Mouse (Mus musculus) layer of hippocampus, postnatal 10 days (tissue): ENCODE measurements around the gene Gm29106. TPM values are rescaled to one million over a fixed set of nuclear protein-coding genes. Genes with fewer than 3 reads are reported as not detected.
"Not testable (repeated sequence)": the region's sequence is repeated elsewhere in the genome, so short reads cannot be mapped to it uniquely, and the experiment has no call there.

Experiments
- DNase-seq, 2 experiments: peaks; one replicate each; pipeline ENCODE4 v3.0.0; 2021; ENCODE audit warnings: low spot score in 2 of 2
- long read RNA-seq: library from polyadenylated mRNA; stranded (forward); transcript quantifications from one replicate; pipeline ENCODE4 v2.0.0, GENCODE M21; 2023
- total RNA-seq, 2 experiments: library from RNA; stranded (reverse); gene quantifications; 2 replicates each; pipeline ENCODE4 v1.2.3; 2021

The Gm29106 gene
- not detected for total RNA-seq
- long read RNA-seq = 0 reads

- not testable (repeated sequence) for DNase-seq
Measured at GRCm38 (mm10) chr1:118176242-118176641, at the start of gene Gm29106. Gene Gm29106, plus strand, starts transcription at chr1:118176542.

- no peak for DNase-seq
Measured at GRCm38 (mm10) chr1:118228540-118228939, 52.2 kb downstream of the Gm29106 start.

- no peak for DNase-seq
Measured at GRCm38 (mm10) chr1:118236032-118236431, 59.7 kb downstream of the Gm29106 start.

Other genes starting within 250 kb of the Gm29106 start
- gene Gm28168, start 248.5 kb upstream of the Gm29106 start, total RNA-seq = not detected
- gene Gm7145, start 210.6 kb upstream of the Gm29106 start, total RNA-seq = not detected
- gene Tsn, start 135.2 kb downstream of the Gm29106 start, total RNA-seq = 100 to 1,000 TPM; 113 to 135 TPM
- gene Nifk, start 145.3 kb downstream of the Gm29106 start, total RNA-seq = 10 to 100 TPM; 31.4 to 33.5 TPM
- 100 to 1,000 TPM; 140 to 146 TPM for gene Clasp1, start 212.5 kb downstream of the Gm29106 start, total RNA-seq